Mouse (Mus musculus): ENCODE results near the gene Pax3.

- no peak for TF ChIP-seq FLI1 (IDR thresholded peaks at IDR 0.05; ENCODE audit: low read length)
- no peak for TF ChIP-seq GATA1 (IDR thresholded peaks at IDR 0.05; ENCODE audit: borderline replicate concordance, low read length)
These were observed 32.9 kb upstream of the Pax3 start for GRCm38 (mm10) chr1:78229801-78230200.

Measured in megakaryocyte, embryonic 14.5 days (primary cell).